Mouse (Mus musculus) cerebellum, adult 9-11 months (tissue): Measurements from ENCODE around the gene Neurod1.

Source experiments
- DNase-seq: peaks from one replicate; pipeline ENCODE4 v3.0.0; 2022

Neurod1 gene

GRCm38 (mm10) chr2:79456575-79457349, at the start of gene Neurod1, which contains the start of gene Cerkl:
TSS of gene Neurod1 (minus strand) at chr2:79456751.
TSS of gene Cerkl (minus strand) at chr2:79456785.
- peak; percentile 99 for DNase-seq

- DNase-seq, result peak; percentile 84
These were observed 42.6 kb upstream of the Neurod1 start for GRCm38 (mm10) chr2:79498990-79499755.

GRCm38 (mm10) chr2:79485127-79485526, 28.6 kb upstream of the Neurod1 start:
- no peak for DNase-seq

- peak; percentile 79 for DNase-seq
These were observed 26.0 kb upstream of the Neurod1 start for GRCm38 (mm10) chr2:79482511-79482910.

- no peak for DNase-seq
These were observed 5.9 kb upstream of the Neurod1 start for GRCm38 (mm10) chr2:79462411-79462810.

GRCm38 (mm10) chr2:79461861-79462260, 5.3 kb upstream of the Neurod1 start:
- peak; percentile 86 for DNase-seq

GRCm38 (mm10) chr2:79460586-79460985, 4.0 kb upstream of the Neurod1 start:
- DNase-seq, result no peak

- DNase-seq, result peak; percentile 62
These were observed 3.6 kb upstream of the Neurod1 start for GRCm38 (mm10) chr2:79460107-79460506.

GRCm38 (mm10) chr2:79459061-79460045, 2.8 kb upstream of the Neurod1 start:
- DNase-seq, result peak; percentile 87

GRCm38 (mm10) chr2:79457932-79458331, 1.4 kb upstream of the Neurod1 start:
- DNase-seq, result peak; percentile 40

GRCm38 (mm10) chr2:79457434-79457833, 883 bp upstream of the Neurod1 start:
- peak; percentile 60 for DNase-seq

- peak; percentile 64 for DNase-seq
These were observed 905 bp downstream of the Neurod1 start for GRCm38 (mm10) chr2:79455646-79456045.

- peak; percentile 88 for DNase-seq
These were observed 1.6 kb downstream of the Neurod1 start for GRCm38 (mm10) chr2:79454786-79455446.

GRCm38 (mm10) chr2:79453901-79454781, 2.4 kb downstream of the Neurod1 start:
- peak; percentile 77 for DNase-seq

- DNase-seq, result no peak
These were observed 5.1 kb downstream of the Neurod1 start for GRCm38 (mm10) chr2:79451438-79451837.

- no peak for DNase-seq
These were observed 5.7 kb downstream of the Neurod1 start for GRCm38 (mm10) chr2:79450684-79451394.

- peak; percentile 60 for DNase-seq
These were observed 7.2 kb downstream of the Neurod1 start for GRCm38 (mm10) chr2:79449371-79449770.

- no peak for DNase-seq
These were observed 9.4 kb downstream of the Neurod1 start for GRCm38 (mm10) chr2:79447198-79447597.

GRCm38 (mm10) chr2:79443861-79444620, 12.5 kb downstream of the Neurod1 start:
- peak; percentile 59 for DNase-seq

- DNase-seq, result peak; percentile 87
These were observed 13.2 kb downstream of the Neurod1 start for GRCm38 (mm10) chr2:79443401-79443800.
